In genomic region chr9:13299190-13299589, GRCm38 (mm10) we compare ENCODE assay signal across 7 mouse cellular contexts. TPM values are rescaled to one million over a fixed set of nuclear protein-coding genes. Genes with fewer than 3 reads are reported as not detected.
DNase-seq lines count a peak whose midpoint lies in the region; ATAC-seq and TF ChIP-seq lines count a peak whose summit lies in the region.

No protein-coding gene starts in this region.

- peak overlapping the region; percentile 87 for H3K27ac ChIP-seq in heart, adult 2 months
- H3K27ac ChIP-seq in limb, embryonic 11.5 days (replicated peaks; ENCODE audit: low read depth, low read length): no peak overlapping the region
- peak overlapping the region; percentile 27 for H3K27ac ChIP-seq in olfactory bulb, adult 2 months (ENCODE audit: insufficient read depth, low read depth, low read length)

- peak overlapping the region; percentile 77 for H3K4me3 ChIP-seq in heart, adult 2 months
- no peak overlapping the region for H3K4me3 ChIP-seq in limb, embryonic 11.5 days (ENCODE audit: low read depth, low read length)
- H3K4me3 ChIP-seq in olfactory bulb, adult 2 months (ENCODE audit: insufficient read depth, low read depth, low read length): peak overlapping the region; percentile 21

- no peak for TF ChIP-seq CTCF in heart, adult 2 months (IDR thresholded peaks at IDR 0.05)
- TF ChIP-seq CTCF in olfactory bulb, adult 2 months (IDR thresholded peaks at IDR 0.05; ENCODE audit: insufficient read depth, low read depth, low read length): no peak

- no peaks in the 10 kb centered on the region for H3K79me2 ChIP-seq in heart, adult 2 months (replicated peaks; ENCODE audit: control insufficient read depth, insufficient read depth, low read length)

- H3K36me3 ChIP-seq in heart, adult 2 months (ENCODE audit: control insufficient read depth, insufficient read depth, low read length): peaks cover 9% of the 10 kb centered on the region
- H3K36me3 ChIP-seq in limb, embryonic 11.5 days (ENCODE audit: control insufficient read depth, insufficient read depth, low read length): no peaks in the 10 kb centered on the region

- intact Hi-C loops in heart, adult 2 months (cut with DNase I): loop anchor here (5.0 kb wide), 3 partner anchors 143 to 528 kb away; partner anchors contain the start of genes Cep57 and Fam76b

- H3K9me3 ChIP-seq in limb, embryonic 11.5 days (ENCODE audit: control insufficient read depth, low read length): no peaks in the 10 kb centered on the region

- no peak for TF ChIP-seq POLR2A in heart, adult 2 months (IDR thresholded peaks at IDR 0.05; ENCODE audit: insufficient read depth, low read depth, low read length)
- TF ChIP-seq POLR2A in olfactory bulb, adult 2 months (IDR thresholded peaks at IDR 0.05; ENCODE audit: insufficient read depth, low read depth, low read length): no peak

- no peak for ATAC-seq in limb, embryonic 11.5 days (ENCODE audit: insufficient number of reproducible peaks, low FRiP score, low TSS enrichment, low read depth)
- ATAC-seq in inflammation-experienced regulatory T-cells, adult 6 months: no peak

- peak; percentile 69 for DNase-seq in 3134 (ENCODE audit: extremely low read depth, insufficient read length, low spot score)
- DNase-seq in 3T3-L1 (ENCODE audit: low read depth, low spot score): peak; percentile 51
- peak; percentile 51 to 53 for DNase-seq in heart, adult 2 months
- DNase-seq in limb, embryonic 11.5 days (ENCODE audit: low spot score): no peak
- DNase-seq in testis, postnatal 14 days (ENCODE audit: low spot score): no peak

- peak overlapping the region; percentile 88; the same call in 1 of the 2 replicates for H3K4me2 ChIP-seq in limb, embryonic 11.5 days (ENCODE audit: low read depth, severe bottlenecking)

- H3K9ac ChIP-seq in heart, adult 2 months (ENCODE audit: low read depth, low read length): peak overlapping the region; percentile 78
- H3K9ac ChIP-seq in limb, embryonic 11.5 days (ENCODE audit: low read length): no peak overlapping the region

- 27% methylated on average over 6 of the region's 6 CpGs for WGBS in heart, adult 2 months
- 85% methylated on average over 6 of the region's 6 CpGs for WGBS in limb, embryonic 11.5 days
- 29% methylated on average over 6 of the region's 6 CpGs for WGBS in olfactory bulb, adult 2 months

- TF ChIP-seq EP300 in heart, adult 2 months (IDR thresholded peaks at IDR 0.05; ENCODE audit: insufficient read depth, low read depth, low read length): no peak

- H3K27me3 ChIP-seq in heart, adult 2 months (ENCODE audit: control insufficient read depth, insufficient read depth, low read length): no peaks in the 10 kb centered on the region
- H3K27me3 ChIP-seq in limb, embryonic 11.5 days (ENCODE audit: control insufficient read depth, insufficient read depth, low read length): no peaks in the 10 kb centered on the region

- peaks cover 21% of the 10 kb centered on the region for H3K4me1 ChIP-seq in heart, adult 2 months (ENCODE audit: control insufficient read depth, insufficient read depth, low read length)
- H3K4me1 ChIP-seq in limb, embryonic 11.5 days (ENCODE audit: control insufficient read depth, insufficient read depth, low read length): peaks cover 12% of the 10 kb centered on the region; the same call in 1 of the 2 replicates
- H3K4me1 ChIP-seq in olfactory bulb, adult 2 months (ENCODE audit: control insufficient read depth, insufficient read depth, low read length): peaks cover 27% of the 10 kb centered on the region

RNA-seq across cellular contexts. Expression of gene Maml2, which starts 1.4 kb away (rescaled TPM):
- 1 to 10 TPM; 5.7 to 6.5 TPM for total RNA-seq in heart, adult 2 months (2021)
- polyA plus RNA-seq in heart, adult 2 months (2012; rRNA removed): 4.8 and 6.2 TPM in 2 replicates
- polyA plus RNA-seq in limb, embryonic 11.5 days (2014; fragmentation: Nextera tagmentation; extraction: Ambion mirVana): 9.2 and 9.3 TPM in 2 replicates
- polyA plus RNA-seq in olfactory bulb, adult 2 months (2012; ENCODE audit: insufficient read depth, insufficient read length, low replicate concordance, missing spikeins): not detected in 2 replicates
- polyA plus RNA-seq in inflammation-experienced regulatory T-cells, adult 6 months (2017; shearing (Covaris generic)): 10 to 100 TPM; 32.1 to 46.4 (median 45.1) TPM

RNA-seq across cellular contexts. Expression of gene Ccdc82, which starts 52.4 kb away (rescaled TPM):
- 1 to 10 TPM; 8.5 to 9.3 TPM for total RNA-seq in heart, adult 2 months (2021)
- polyA plus RNA-seq in heart, adult 2 months (2012; rRNA removed): 4.6 and 7.9 TPM in 2 replicates
- 5.4 and 6.0 TPM in 2 replicates for polyA plus RNA-seq in limb, embryonic 11.5 days (2014; fragmentation: Nextera tagmentation; extraction: Ambion mirVana)
- not detected in 2 replicates for polyA plus RNA-seq in olfactory bulb, adult 2 months (2012; ENCODE audit: insufficient read depth, insufficient read length, low replicate concordance, missing spikeins)
- polyA plus RNA-seq in inflammation-experienced regulatory T-cells, adult 6 months (2017; shearing (Covaris generic)): 10 to 100 TPM; 37.1 to 54.3 (median 49.1) TPM

RNA-seq across cellular contexts. Expression of gene Jrkl, which starts 53.6 kb away (rescaled TPM):
- 1 to 10 TPM; 5.3 to 5.7 TPM for total RNA-seq in heart, adult 2 months (2021)
- polyA plus RNA-seq in heart, adult 2 months (2012; rRNA removed): 0.80 and 1.9 TPM in 2 replicates
- polyA plus RNA-seq in limb, embryonic 11.5 days (2014; fragmentation: Nextera tagmentation; extraction: Ambion mirVana): 6.7 and 7.6 TPM in 2 replicates
- polyA plus RNA-seq in olfactory bulb, adult 2 months (2012; ENCODE audit: insufficient read depth, insufficient read length, low replicate concordance, missing spikeins): not detected in 2 replicates
- 1 to 10 TPM; 2.2 to 4.3 (median 3.8) TPM for polyA plus RNA-seq in inflammation-experienced regulatory T-cells, adult 6 months (2017; shearing (Covaris generic))

Comparison
In these comparisons a context has a peak if more than half of its experiments do, and no peak if none do; other contexts are left out.
1. DNase-seq: peak in 3134 (single experiment), 3T3-L1 (single experiment) and heart, adult 2 months (2 of 2); none in limb, embryonic 11.5 days (single experiment) and testis, postnatal 14 days (single experiment).